Mouse (Mus musculus) cortical plate, adult 2 months (tissue): ENCODE data around the gene Atxn10.
A peak's percentile ranks its signal among the peaks of the same experiment; 100 is the strongest.
"Not testable (repeated sequence)": the region's sequence is repeated elsewhere in the genome, so short reads cannot be mapped to it uniquely, and the experiment has no call there.

Experiments used
- CTCF ChIP-seq: fragments of 200-500 bp; IDR thresholded peaks from 2 replicates; pipeline ENCODE4 v1.5.1; 2011; ENCODE audit warnings: mild to moderate bottlenecking, control low read depth, low read length; ENCODE audit not compliant: insufficient read depth; ENCODE audit errors: extremely low read depth
- POLR2A ChIP-seq: fragments of 200-500 bp; IDR thresholded peaks from 2 replicates; pipeline ENCODE4 v1.6.1; 2011; ENCODE audit warnings: mild to moderate bottlenecking, low read length, control low read depth; ENCODE audit not compliant: insufficient read depth; ENCODE audit errors: extremely low read depth

GRCm38 (mm10) chr15:85328455-85328854, 7.6 kb upstream of the Atxn10 start:
- TF ChIP-seq POLR2A = not testable (repeated sequence)
- 0 out of 2 replicates have a peak, but pooled peaks have one; percentile 5 for TF ChIP-seq CTCF
